Mouse (Mus musculus) liver, postnatal 0 days (tissue): ENCODE data around the gene Arhgef3.

ENCODE experiments used
- CTCF ChIP-seq: sonication (generic); IDR thresholded peaks from 2 replicates; pipeline ENCODE4 v1.5.1; 2016; ENCODE audit warnings: antibody characterized with exemption, low read depth
- EP300 ChIP-seq: IDR thresholded peaks from 2 replicates; pipeline ENCODE4 v1.6.1; 2016; ENCODE audit warnings: antibody characterized with exemption, low read depth, mild to moderate bottlenecking

DNA sequence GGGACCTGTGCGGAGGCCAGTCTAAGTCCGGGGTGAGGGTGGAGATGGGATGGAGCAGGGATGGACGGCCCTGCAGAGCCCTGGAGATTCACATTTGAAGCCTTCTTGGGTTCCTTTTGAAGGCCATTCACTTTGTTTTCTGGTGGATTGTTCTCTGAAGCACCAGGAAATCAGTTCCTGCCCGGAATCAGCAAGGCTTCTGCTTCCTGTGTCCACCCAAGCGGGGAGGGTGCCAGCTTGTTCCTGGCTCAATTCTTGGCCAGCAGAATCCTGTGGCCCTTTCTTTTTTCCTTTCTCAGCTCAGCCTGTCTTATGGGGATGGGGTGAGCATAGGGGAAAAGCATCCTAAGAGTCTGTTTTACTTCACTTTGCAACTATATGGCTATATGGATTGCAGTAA lies 131.7 kb downstream of the Arhgef3 start:
- no peak for TF ChIP-seq CTCF
- no peak for TF ChIP-seq EP300
